Mouse (Mus musculus) liver, postnatal 0 days (tissue): ENCODE data around the gene Rps10. TPM values are rescaled to one million over a fixed set of nuclear protein-coding genes. Genes with fewer than 3 reads are reported as not detected.

Experiments used
- ATAC-seq: fragments of 200-750 bp; cut with Nextera tagmentation; 2 replicates; pipeline ENCODE4 v1.8.0; 2017; ENCODE audit warnings: mild to moderate bottlenecking, moderate library complexity
- DNase-seq: peaks from one replicate; pipeline ENCODE4 v3.0.0-alpha.2; 2016
- H3K27ac ChIP-seq: fragments of 300-500 bp; sonication (generic); 2 replicates; pipeline ENCODE4 v1.5.1; 2014; ENCODE audit warnings: antibody characterized with exemption, moderate library complexity, mild to moderate bottlenecking, low read depth
- H3K27me3 ChIP-seq: fragments of 300-500 bp; sonication (generic); 2 replicates; pipeline ENCODE4 v1.6.1; 2014; ENCODE audit warnings: low read length, control low read depth, mixed read lengths; ENCODE audit not compliant: insufficient read depth
- H3K36me3 ChIP-seq: fragments of 300-500 bp; sonication (generic); replicated peaks from 2 replicates; pipeline ENCODE4 v1.6.1; 2014; ENCODE audit warnings: mild to moderate bottlenecking, control low read depth, low read length, moderate library complexity, mixed read lengths; ENCODE audit not compliant: insufficient read depth
- H3K4me1 ChIP-seq: fragments of 300-500 bp; sonication (generic); 2 replicates; pipeline ENCODE4 v1.6.1; 2014; ENCODE audit warnings: antibody characterized with exemption, mild to moderate bottlenecking, control low read depth; ENCODE audit not compliant: insufficient read depth
- H3K4me2 ChIP-seq: fragments of 300-500 bp; sonication (generic); 2 replicates; pipeline ENCODE4 v1.6.1; 2014; ENCODE audit warnings: low read depth, mild to moderate bottlenecking, low read length, moderate library complexity, mixed read lengths
- H3K4me3 ChIP-seq: fragments of 300-500 bp; sonication (generic); 2 replicates; pipeline ENCODE4 v1.5.1; 2014; ENCODE audit warnings: low read depth, low read length
- H3K9ac ChIP-seq: fragments of 300-500 bp; sonication (generic); replicated peaks from 2 replicates; pipeline ENCODE4 v1.6.1; 2014; ENCODE audit warnings: mild to moderate bottlenecking, moderate library complexity
- H3K9me3 ChIP-seq: fragments of 300-500 bp; sonication (generic); 2 replicates; pipeline ENCODE4 v1.6.1; 2016; ENCODE audit warnings: mild to moderate bottlenecking, control low read depth, low read length, mixed read lengths
- CTCF ChIP-seq: sonication (generic); IDR thresholded peaks from 2 replicates; pipeline ENCODE4 v1.5.1; 2016; ENCODE audit warnings: antibody characterized with exemption, low read depth
- EP300 ChIP-seq: IDR thresholded peaks from 2 replicates; pipeline ENCODE4 v1.6.1; 2016; ENCODE audit warnings: antibody characterized with exemption, low read depth, mild to moderate bottlenecking
- WGBS: fragments of 180-500 bp; shearing (Covaris S2); extraction: QIAGEN DNeasy Blood & Tissue Kit; methylation state at CpG from one replicate; pipeline ENCODE4 v1.1.7; 2014; ENCODE audit not compliant: insufficient replicate concordance; 5-methylcytosine and 5-hydroxymethylcytosine counted together
- polyA plus RNA-seq: library from polyadenylated mRNA; unstranded; fragments of >200 nt; fragmentation: Nextera tagmentation; extraction: Ambion mirVana; gene quantifications from 2 replicates; pipeline ENCODE4 v1.2.1, GENCODE M21; 2015

Rps10 gene
- polyA plus RNA-seq, 1 experiment from 2014 or later, result 523 TPM

GRCm38 (mm10) chr17:27609576-27609975, 26.9 kb downstream of the Rps10 start:
- H3K27me3 ChIP-seq, result no peaks in the 10 kb centered on the region
- H3K27ac ChIP-seq, result no peak overlapping the region
- H3K9ac ChIP-seq, result no peak overlapping the region
- no peak overlapping the region for H3K4me2 ChIP-seq
- TF ChIP-seq EP300 (no peak), CTCF (no peak)
- 82% methylated on average over 7 of the region's 7 CpGs for WGBS
- DNase-seq (no peak), ATAC-seq (no peak)
- H3K9me3 ChIP-seq, result no peaks in the 10 kb centered on the region
- peaks cover 2% of the 10 kb centered on the region for H3K36me3 ChIP-seq
- peaks cover 20% of the 10 kb centered on the region for H3K4me1 ChIP-seq
- no peak overlapping the region for H3K4me3 ChIP-seq

DNA sequence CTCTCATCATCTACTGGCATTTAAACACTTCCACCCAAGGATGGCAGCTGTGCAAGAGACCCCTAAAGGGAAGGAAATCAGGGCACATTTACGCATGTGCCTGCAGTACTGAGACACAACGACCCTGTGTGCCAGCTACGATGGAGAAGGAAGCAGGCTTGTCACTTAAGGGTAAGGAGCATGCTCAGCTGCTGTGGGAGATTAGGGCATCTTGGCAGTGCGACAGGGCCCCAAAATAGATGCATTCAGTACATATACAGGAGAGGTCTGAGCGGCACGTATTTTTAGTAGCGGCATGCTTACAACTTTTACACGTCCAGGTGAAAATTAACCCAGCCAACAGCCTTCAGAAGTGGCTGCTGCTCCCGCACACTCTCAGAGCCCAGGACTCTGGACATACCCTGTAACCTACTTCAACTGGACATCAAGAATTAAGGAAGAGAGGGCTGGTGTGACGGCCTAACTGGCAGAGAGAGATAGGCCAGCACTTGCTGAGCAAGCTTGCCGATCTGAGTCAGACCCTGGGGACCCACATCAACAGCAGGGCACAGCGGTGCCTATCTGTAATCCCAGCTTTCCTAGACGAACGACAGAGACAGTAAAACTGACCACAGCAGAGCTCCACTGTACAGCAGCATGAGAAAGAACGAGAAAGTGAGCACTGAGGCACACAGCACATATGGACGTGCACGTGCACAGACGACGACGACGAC, 32.8 kb downstream of the Rps10 start:
- Histone ChIP-seq H3K9me3 (no peaks in the 10 kb centered on the region), H3K36me3 (peaks cover 2% of the 10 kb centered on the region), H3K27me3 (no peaks in the 10 kb centered on the region), H3K9ac (peak overlapping the region; percentile 21; the same call in 1 of the 2 replicates), H3K4me2 (peak overlapping the region; percentile 13; the same call in 1 of the 2 replicates), H3K4me1 (peaks cover 13% of the 10 kb centered on the region), H3K27ac (peak overlapping the region; percentile 44), H3K4me3 (no peak overlapping the region)
- peak; percentile 51 for DNase-seq
- TF ChIP-seq EP300 (peak; percentile 75), CTCF (no peak)
- ATAC-seq, result peak; percentile 92
- WGBS, result 46% methylated on average over 21 of the region's 21 CpGs

GRCm38 (mm10) chr17:27603036-27603435, 33.4 kb downstream of the Rps10 start:
- Histone ChIP-seq H3K4me3 (no peak overlapping the region), H3K9me3 (no peaks in the 10 kb centered on the region), H3K4me1 (peaks cover 13% of the 10 kb centered on the region), H3K27ac (peak overlapping the region; percentile 44; the same call in 1 of the 2 replicates), H3K36me3 (peaks cover 2% of the 10 kb centered on the region), H3K9ac (no peak overlapping the region), H3K4me2 (no peak overlapping the region), H3K27me3 (no peaks in the 10 kb centered on the region)
- ATAC-seq (no peak), DNase-seq (no peak)
- WGBS, result 84% methylated on average over 2 of the region's 2 CpGs
- TF ChIP-seq CTCF (no peak), EP300 (no peak)

DNA sequence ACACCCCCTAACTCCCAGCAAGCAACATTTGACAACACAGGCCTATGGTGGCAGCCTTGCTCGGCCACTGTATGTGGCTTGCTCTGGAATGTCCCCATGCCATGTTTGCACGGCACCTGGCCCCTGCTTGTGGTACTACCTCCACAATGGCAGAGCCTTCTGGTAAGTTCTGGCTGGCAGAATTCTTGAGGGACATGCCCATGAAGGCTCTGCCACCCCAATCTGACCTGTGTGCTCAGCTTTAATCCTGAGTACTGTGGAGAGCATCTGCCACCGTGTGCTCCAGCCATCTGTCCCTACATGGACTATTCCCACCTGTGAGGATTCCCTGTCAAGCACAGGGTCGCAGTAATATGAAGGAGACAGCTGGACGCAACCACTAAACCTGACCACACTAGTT, 35.6 kb downstream of the Rps10 start:
- H3K4me1 ChIP-seq, result peaks cover 13% of the 10 kb centered on the region
- H3K36me3 ChIP-seq, result peaks cover 12% of the 10 kb centered on the region
- no peak overlapping the region for H3K27ac ChIP-seq
- DNase-seq (no peak), ATAC-seq (no peak)
- no peaks in the 10 kb centered on the region for H3K27me3 ChIP-seq
- no peaks in the 10 kb centered on the region for H3K9me3 ChIP-seq
- no peak overlapping the region for H3K9ac ChIP-seq
- no peak overlapping the region for H3K4me3 ChIP-seq
- no peak overlapping the region for H3K4me2 ChIP-seq
- TF ChIP-seq EP300 (no peak), CTCF (no peak)
- 67% methylated on average over 5 of the region's 5 CpGs for WGBS

DNA sequence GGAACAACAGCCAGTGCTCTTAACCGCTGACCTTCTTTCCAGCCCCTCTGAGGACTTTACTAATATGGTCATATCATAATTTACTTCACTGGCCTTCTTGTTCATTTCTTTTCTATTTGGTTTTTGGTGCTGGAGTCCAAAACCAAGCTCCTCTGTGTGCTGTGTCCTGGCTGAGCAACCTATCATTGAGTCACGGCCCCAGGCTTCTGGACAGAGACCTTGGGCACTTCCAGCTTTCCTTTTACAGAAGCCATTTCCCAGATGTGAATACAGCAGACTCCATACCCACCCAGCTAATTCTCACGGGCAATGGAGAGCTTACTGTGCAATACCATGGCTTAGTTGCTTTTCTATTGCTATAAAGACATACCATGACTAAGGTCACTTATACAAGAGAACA, 36.2 kb downstream of the Rps10 start:
- DNase-seq (no peak), ATAC-seq (no peak)
- no peak overlapping the region for H3K9ac ChIP-seq
- no peaks in the 10 kb centered on the region for H3K9me3 ChIP-seq
- H3K4me3 ChIP-seq, result no peak overlapping the region
- no peak overlapping the region for H3K27ac ChIP-seq
- H3K36me3 ChIP-seq, result peaks cover 18% of the 10 kb centered on the region
- H3K4me2 ChIP-seq, result no peak overlapping the region
- no peaks in the 10 kb centered on the region for H3K27me3 ChIP-seq
- 80% methylated on average over 3 of the region's 3 CpGs for WGBS
- TF ChIP-seq EP300 (no peak), CTCF (no peak)
- peaks cover 13% of the 10 kb centered on the region for H3K4me1 ChIP-seq

DNA sequence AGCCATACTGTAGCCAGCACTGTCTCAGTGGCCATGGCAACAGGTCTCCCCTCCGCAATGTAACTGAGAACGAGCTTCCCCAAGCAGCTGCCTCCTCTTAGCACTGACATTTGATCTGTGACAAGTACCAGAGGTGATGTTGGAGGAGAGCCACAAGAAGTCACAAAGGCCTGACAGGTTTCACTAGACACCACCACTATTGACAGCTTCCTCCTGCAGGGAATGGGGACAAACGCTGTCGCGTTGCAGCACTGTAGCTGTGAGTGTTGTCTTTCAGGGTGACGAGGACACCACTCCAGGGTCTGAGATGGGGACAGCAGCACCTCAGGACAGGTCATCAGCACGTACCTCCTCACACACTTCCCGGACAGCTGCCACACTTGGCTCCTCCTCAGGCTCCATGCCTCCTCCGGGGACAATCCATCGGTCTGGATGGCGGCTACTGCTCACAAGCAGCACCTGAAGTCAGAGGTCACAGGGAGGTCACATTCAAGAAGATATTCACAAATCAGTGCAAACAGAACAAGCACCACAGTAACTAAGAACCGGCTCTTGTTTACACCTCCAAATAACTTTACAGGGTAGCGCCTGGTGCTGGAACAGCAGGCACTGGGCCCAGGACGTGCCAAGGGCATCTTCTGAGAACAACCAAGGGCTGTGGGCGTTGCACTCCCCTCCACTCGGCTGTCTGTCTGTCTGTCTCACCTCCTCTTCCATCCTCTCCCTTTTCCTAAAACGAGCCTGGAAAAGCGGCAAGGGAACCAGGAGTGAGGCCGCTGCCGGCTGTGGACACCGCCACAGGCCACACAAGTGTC, 39.9 kb downstream of the Rps10 start:
- Histone ChIP-seq H3K36me3 (peaks cover 29% of the 10 kb centered on the region), H3K9me3 (no peaks in the 10 kb centered on the region), H3K9ac (no peak overlapping the region), H3K4me2 (no peak overlapping the region), H3K4me1 (no peaks in the 10 kb centered on the region), H3K27ac (no peak overlapping the region), H3K4me3 (no peak overlapping the region), H3K27me3 (no peaks in the 10 kb centered on the region)
- no peak for ATAC-seq
- DNase-seq, result no peak
- 84% methylated on average over 21 of the region's 21 CpGs for WGBS
- TF ChIP-seq CTCF, result no peak
- TF ChIP-seq EP300, result no peak
